Mouse (Mus musculus) neutrophil, adult 5-6 weeks (primary cell): ENCODE results near the gene Ncoa3. TPM values are rescaled to one million over a fixed set of nuclear protein-coding genes. Genes with fewer than 3 reads are reported as not detected.

Experiments used
- ATAC-seq: fragments of 151-379, 151-347 bp; 2 replicates; pipeline ENCODE4 v1.8.0; 2017; ENCODE audit warnings: mild to moderate bottlenecking, moderate TSS enrichment; ENCODE audit not compliant: insufficient number of reproducible peaks, poor library complexity, low FRiP score, severe bottlenecking; ENCODE audit errors: extremely low read depth
- total RNA-seq: library from RNA; stranded (forward); fragments of 200-1000 nt; gene quantifications from 2 replicates; pipeline ENCODE4 v1.2.3, GENCODE M21; 2017

The Ncoa3 gene
- total RNA-seq, 1 experiment from 2014 or later = 148 TPM

- ATAC-seq = no peak
Measured at GRCm38 (mm10) chr2:166115571-166116277, 123.3 kb downstream of the Ncoa3 start.

GRCm38 (mm10) chr2:166116278-166116608 is 123.8 kb downstream of the Ncoa3 start:
- no peak for ATAC-seq

- ATAC-seq = no peak
Measured at GRCm38 (mm10) chr2:166116704-166117103, 124.3 kb downstream of the Ncoa3 start.

GRCm38 (mm10) chr2:166119992-166120391 is 127.6 kb downstream of the Ncoa3 start:
- ATAC-seq = no peak

- ATAC-seq = no peak
Measured at GRCm38 (mm10) chr2:166121681-166122355, 129.4 kb downstream of the Ncoa3 start.

GRCm38 (mm10) chr2:166122781-166123180 is 130.3 kb downstream of the Ncoa3 start:
- no peak for ATAC-seq

Other genes starting within 250 kb of the Ncoa3 start
- 56.9 and 60.5 TPM in 2 replicates for gene Zmynd8, start 93.6 kb upstream of the Ncoa3 start, total RNA-seq
- 2.8 and 3.0 TPM in 2 replicates for gene Sulf2, start 163.0 kb downstream of the Ncoa3 start, total RNA-seq